Mouse (Mus musculus) ES-CJ7 (cell line): Measurements from ENCODE around the gene 1700001C19Rik.
A peak's percentile ranks its signal among the peaks of the same experiment; 100 is the strongest.

Experiments used
- DNase-seq: peaks from one replicate; pipeline ENCODE4 v3.0.0; 2011; ENCODE audit warnings: low read depth, low spot score

The 1700001C19Rik gene

GRCm38 (mm10) chr17:47462728-47463388, 25.7 kb upstream of the 1700001C19Rik start:
- no peak for DNase-seq

GRCm38 (mm10) chr17:47462209-47462608, 25.0 kb upstream of the 1700001C19Rik start:
- DNase-seq = no peak

DNA sequence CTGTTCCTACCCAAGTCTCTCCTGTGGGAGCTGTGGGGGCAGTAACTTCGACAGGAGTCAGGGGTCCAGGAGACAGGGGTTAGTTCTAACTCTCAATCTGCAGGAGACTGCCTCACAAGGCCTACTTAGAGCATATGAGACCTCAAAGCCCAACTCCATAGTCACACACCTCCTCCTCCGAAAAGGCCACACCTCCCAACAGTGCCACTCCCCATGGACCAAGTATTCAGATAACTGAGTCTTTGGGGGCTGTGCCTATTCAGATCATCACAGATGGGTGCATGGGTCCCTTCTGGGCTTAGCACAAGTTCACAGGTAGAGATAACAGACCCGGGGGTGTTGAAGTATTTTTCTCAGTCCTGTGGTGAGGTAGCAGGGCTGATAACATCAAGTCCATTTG, 24.5 kb upstream of the 1700001C19Rik start:
- DNase-seq = no peak

DNA sequence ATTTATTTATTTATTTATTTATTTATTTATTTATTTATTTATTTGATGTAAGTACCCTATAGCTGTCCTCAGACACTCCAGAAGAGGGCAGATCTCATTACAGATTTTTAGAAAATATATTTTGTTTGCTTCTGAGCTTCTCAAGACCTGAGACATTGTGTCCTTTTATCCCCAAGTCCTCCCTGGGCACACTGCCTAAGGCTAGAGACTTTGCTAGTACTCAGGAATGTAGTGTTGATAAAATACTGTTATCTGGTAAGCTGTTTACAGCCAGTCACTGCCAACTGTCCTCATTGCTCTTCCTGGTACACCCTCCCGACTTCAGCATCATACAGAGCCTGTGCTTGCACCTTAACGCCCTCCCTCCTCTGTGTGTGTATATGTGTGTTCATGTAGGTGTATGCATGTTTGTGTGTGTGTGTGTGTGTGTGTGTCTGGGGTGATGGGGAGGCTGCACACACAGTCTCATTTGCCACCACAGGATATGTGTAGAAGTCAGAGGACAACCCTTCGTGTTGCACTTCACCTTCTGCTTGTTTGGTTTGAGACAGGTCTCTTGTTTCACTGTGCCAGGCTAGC, 22.3 kb upstream of the 1700001C19Rik start:
- DNase-seq = no peak

DNA sequence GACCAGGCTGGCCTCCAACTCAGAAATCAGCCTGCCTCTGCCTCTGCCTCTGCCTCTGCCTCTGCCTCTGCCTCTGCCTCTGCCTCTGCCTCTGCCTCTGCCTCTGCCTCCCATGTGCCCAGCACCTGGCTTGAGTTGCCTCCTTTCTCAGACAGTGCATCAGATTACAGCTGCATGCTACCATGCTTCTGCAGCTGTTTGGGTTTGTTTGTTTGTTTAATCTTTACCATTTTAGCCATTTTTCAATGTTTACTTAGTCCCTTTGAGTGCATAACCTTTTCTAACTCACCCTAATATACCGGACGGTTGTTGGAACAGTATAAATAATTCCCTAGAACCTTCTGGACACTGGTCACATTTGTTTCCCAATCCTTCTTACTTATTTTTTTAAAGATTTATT, 21.8 kb upstream of the 1700001C19Rik start:
- no peak for DNase-seq

- DNase-seq = no peak
Measured at GRCm38 (mm10) chr17:47458310-47458709, 21.1 kb upstream of the 1700001C19Rik start.

DNA sequence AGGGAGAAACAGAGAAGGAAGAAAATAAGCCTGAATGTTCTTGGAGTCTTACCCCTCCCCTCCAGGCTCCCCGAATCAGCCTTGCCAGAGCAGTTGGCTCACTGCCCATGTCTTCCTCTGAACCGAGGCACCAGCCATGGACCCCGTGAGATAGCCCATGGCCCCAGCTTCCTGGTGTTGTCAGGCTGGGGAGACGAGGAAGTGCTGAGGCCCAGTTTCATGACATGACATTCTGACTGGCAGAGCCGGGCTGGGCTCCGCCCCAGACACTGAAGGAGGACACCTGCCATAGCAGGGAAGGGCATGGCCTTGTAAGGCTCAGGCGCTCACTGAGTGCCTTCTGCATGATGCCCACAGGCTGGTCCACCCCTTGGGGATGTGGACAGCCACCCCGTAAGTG, 17.5 kb upstream of the 1700001C19Rik start:
- DNase-seq = no peak

DNA sequence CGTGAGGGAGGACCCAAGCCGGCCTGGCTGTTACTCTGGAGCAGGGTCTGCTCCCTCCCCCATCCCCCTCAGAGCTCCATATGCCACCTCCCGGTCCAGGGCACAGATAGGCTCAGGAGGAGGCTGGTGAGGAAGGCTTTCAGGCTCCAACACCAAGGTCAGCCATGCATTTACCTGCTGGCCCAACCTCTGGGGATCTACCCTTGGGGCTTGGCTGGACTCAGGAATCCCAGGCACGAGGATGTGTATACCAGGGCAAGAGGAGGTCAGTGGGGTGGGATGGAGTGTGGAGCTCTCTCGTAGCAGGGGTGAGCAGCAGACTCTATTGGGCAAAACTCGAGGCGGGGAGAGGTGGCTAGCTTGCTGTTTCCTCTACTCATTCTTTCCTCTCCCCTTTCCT, 15.7 kb upstream of the 1700001C19Rik start:
- DNase-seq = no peak

DNA sequence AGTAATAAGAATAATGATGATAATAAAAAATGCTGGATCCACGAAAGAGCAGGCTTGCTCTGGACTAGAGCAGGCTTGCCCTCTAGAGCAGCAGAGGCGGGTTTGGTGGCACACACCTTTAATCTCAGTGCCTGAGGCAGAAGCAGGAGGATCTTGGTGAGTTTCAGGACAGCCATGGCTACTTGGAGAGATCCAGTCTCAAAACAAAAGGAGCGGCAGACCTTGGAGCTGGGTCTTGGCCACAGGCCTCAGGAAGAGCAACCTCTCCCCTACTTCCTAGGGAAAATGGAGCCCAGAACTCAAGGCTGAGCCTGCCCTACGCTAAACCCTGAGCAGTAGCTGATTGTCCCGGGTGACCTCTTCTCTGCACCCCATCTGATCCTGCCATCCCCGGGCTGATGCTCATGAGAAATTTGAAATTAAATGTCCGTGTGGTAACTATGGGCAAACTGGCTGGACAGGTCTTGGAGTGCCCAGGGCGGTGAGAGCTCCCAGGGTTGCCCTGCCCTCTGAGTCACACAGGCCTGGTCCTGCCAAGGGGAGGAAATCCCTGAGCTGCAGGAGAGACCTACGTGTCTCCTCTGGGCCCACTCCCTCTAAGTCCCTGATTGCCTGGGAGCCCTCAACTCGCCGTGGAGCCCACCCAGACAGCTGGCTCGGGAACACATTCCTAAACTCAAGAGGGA, 13.8 kb upstream of the 1700001C19Rik start:
- DNase-seq = no peak

DNA sequence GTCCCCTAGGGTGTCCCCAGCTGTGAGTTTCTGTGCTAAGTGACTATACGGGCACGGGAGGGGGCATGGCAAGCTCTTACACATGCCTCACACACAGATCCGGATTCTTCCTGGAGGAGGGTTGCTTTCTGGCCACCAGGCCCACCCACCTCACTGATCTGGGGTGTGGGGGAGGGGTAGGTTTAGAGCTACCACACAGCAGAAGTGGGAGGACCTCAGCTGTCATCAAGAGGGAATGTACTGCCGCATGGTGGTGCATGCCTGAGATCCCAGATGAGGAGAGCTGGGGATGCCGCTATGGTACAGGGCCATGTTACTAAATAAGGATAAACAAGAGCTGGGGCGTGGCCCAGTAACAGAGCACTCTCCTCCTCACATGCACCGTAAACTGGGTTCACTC, 13.1 kb upstream of the 1700001C19Rik start:
- DNase-seq = peak; percentile 61

GRCm38 (mm10) chr17:47449432-47449831, 12.3 kb upstream of the 1700001C19Rik start:
- no peak for DNase-seq

- DNase-seq = no peak
Measured at GRCm38 (mm10) chr17:47448523-47449372, 11.6 kb upstream of the 1700001C19Rik start.

DNA sequence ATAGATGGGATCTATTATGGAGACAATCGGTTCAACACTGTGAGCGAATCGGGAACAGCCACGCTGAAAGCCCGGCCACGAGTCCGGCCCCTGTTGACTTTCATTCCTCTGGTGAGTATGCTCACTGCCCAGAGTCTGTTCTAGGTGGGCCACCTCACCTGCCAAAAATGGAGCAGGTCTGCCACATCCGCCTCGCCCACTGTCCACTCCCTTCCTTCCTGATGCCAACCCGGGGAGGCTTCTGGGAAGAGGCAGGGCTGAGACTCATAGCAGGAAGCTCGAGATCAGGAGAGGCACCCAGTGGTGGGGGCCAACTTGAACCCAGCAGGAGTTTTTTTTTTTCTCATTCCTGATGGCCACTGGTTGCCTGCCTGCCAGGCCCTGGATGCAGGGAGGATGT, 9.4 kb upstream of the 1700001C19Rik start:
- DNase-seq = no peak

DNA sequence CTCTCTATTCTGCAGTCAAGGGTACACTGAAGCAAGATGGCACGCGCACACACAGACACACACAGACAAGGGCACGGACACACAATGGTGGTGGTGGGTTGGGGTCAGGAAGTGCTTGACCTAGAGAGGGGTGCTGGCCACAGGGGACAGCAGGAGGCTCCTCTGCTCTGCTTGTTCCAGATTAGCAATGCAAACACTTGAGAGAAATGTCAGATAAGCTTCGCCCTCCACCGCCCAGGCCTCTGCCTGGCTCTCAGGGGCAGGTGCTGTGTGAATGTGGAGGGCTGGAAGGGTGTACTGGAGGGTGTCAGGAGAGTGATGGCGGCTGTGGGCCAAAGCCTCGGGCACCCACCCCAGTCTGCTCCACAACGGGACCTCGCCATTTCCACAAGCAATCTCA, 8.8 kb upstream of the 1700001C19Rik start:
- DNase-seq = no peak

GRCm38 (mm10) chr17:47445518-47445917, 8.3 kb upstream of the 1700001C19Rik start:
- no peak for DNase-seq

- no peak for DNase-seq
Measured at GRCm38 (mm10) chr17:47444113-47444512, 6.9 kb upstream of the 1700001C19Rik start.

DNA sequence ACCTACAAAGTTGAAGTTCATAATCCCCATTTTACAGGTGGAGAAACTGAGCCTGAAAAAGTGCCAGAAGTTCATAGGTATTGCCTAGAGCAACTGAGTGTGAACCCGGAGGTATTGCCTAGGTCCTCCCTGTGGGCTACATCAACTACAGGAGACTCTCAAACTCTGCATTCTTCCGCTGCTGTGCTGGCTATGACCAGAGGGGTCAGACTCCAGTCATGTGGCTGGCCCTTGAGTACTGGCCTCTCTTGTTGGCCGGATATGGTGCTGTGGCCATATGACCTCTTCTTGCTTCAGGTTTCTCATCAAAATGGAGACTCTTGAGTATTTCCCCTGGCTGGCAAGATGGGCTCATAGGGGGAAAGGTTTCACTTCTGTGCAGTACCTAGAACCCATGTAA, 5.1 kb upstream of the 1700001C19Rik start:
- DNase-seq = no peak

DNA sequence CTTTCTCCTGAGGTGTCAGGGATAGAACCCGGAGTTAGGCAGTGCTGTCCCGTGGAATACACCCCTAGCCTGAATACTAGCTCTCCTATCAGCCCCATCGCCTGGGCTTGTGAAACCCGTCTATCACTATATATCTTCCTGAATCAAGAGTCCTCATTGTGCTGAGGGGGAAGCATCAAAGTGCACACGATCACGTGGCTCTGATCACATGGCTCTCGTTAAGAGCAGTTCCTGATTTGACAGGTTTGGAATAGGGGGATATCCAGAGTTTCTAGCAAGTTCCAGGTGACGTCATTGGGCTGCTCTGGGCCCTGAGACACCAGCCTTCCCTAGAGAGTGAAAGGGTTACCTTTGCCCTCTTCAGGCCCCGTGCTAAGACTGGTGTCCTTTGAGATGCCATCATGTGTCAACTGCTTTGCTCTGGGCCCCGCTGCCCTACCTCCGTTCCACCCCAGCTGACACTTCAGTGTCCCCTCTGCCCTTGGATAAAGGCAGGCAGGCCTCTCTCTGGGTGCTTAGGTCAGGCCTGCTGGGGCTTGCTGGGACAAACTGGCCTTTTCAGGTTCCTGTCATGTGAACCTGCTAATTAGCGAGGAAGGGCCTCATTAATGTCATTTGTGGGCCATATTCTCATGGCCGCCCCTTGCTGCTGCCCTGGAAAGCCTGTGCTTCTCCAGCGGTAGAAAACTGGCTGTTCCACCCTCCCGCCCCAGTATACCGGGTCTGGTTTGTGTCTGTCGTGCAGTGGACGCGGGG, 4.3 kb upstream of the 1700001C19Rik start:
- no peak for DNase-seq

DNA sequence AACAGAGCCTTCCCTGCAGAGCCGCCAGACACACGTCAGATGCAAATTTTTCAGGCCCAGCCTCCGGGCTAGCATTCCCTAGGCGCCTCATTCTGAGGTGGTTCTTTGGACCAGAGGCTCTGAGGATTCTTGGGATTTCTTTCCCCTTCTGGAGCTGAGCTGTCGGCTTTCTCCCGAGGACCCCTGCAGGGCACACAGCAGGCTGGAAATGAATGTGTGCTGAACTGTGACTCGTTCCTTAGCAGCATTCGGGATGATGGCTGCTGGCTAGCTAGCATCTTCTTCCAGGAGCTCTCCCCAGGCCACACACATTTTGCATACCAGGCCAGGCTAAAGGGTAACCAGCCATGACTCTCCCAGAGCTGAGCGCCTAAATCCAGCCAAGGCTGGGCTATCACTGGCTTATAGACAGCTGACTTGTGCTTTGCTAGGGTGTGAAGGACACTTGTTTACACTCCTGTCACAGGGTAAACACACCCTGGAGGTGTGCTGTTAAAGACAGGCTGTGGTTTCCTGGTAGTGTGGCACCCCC, 3.2 kb upstream of the 1700001C19Rik start:
- DNase-seq = peak; percentile 80

- DNase-seq = no peak
Measured at GRCm38 (mm10) chr17:47439396-47440028, 2.3 kb upstream of the 1700001C19Rik start.

DNA sequence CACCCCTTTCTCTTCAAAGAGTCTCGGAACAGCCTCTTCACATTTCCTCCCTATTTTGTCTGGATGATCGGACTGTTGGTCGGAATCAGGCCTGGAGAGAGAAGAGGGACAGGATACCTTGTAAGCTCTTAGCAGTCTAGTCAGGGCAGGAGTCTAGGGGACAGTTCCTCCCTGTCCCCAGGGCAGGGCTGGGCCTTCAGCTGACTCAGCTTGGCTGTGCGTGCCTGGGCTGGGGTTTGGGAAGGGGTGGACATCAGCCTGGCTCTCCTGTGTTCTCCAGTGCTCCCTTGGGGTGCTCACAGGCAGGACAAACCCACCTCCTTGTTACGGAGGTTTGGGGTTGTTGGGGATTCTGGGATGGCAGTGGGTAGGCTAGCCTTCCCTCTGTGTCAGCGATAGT, 1.4 kb upstream of the 1700001C19Rik start:
- no peak for DNase-seq
